Mouse (Mus musculus): ENCODE results near the gene Olfr10.
"Not testable (repeated sequence)": the region's sequence is repeated elsewhere in the genome, so short reads cannot be mapped to it uniquely, and the experiment has no call there.

Olfr10 gene

GRCm38 (mm10) chr11:49304441-49304840 lies at the start of gene Olfr10:
TSS of gene Olfr10 (plus strand) at chr11:49304741.
- no peak for DNase-seq

- peak in 1 of 2 experiments; percentile 70 for DNase-seq
Measured at GRCm38 (mm10) chr11:49259296-49259695, 45.2 kb upstream of the Olfr10 start.

- DNase-seq, result no peak
Measured at GRCm38 (mm10) chr11:49259829-49260228, 44.7 kb upstream of the Olfr10 start.

- peak; percentile 89 to 94 for DNase-seq
Measured at GRCm38 (mm10) chr11:49260598-49261312, 43.8 kb upstream of the Olfr10 start.

- peak; percentile 88 to 92 for DNase-seq
Measured at GRCm38 (mm10) chr11:49261313-49261855, 43.2 kb upstream of the Olfr10 start.

GRCm38 (mm10) chr11:49262286-49262685 lies 42.3 kb upstream of the Olfr10 start:
- no peak for DNase-seq

GRCm38 (mm10) chr11:49263149-49263548 lies 41.4 kb upstream of the Olfr10 start:
- no peak for DNase-seq

- DNase-seq, result no peak
Measured at GRCm38 (mm10) chr11:49264081-49264480, 40.5 kb upstream of the Olfr10 start.

- DNase-seq, result no peak
Measured at GRCm38 (mm10) chr11:49264622-49265021, 39.9 kb upstream of the Olfr10 start.

GRCm38 (mm10) chr11:49265101-49265500 lies 39.4 kb upstream of the Olfr10 start:
- no peak for DNase-seq

- DNase-seq, result peak in 1 of 2 experiments; percentile 81
Measured at GRCm38 (mm10) chr11:49266671-49267070, 37.9 kb upstream of the Olfr10 start.

GRCm38 (mm10) chr11:49267316-49267715 lies 37.2 kb upstream of the Olfr10 start:
- no peak for DNase-seq

GRCm38 (mm10) chr11:49267970-49268579 lies 36.5 kb upstream of the Olfr10 start:
- DNase-seq, result peak in 1 of 2 experiments; percentile 80

GRCm38 (mm10) chr11:49269761-49270160 lies 34.8 kb upstream of the Olfr10 start:
- no peak for DNase-seq

- DNase-seq, result no peak
Measured at GRCm38 (mm10) chr11:49270368-49270767, 34.2 kb upstream of the Olfr10 start.

- DNase-seq, result peak in 1 of 2 experiments; percentile 56
Measured at GRCm38 (mm10) chr11:49271334-49271733, 33.2 kb upstream of the Olfr10 start.

- no peak for DNase-seq
Measured at GRCm38 (mm10) chr11:49273834-49274519, 30.6 kb upstream of the Olfr10 start.

- no peak for DNase-seq
Measured at GRCm38 (mm10) chr11:49278222-49278621, 26.3 kb upstream of the Olfr10 start, which contains the start of gene Olfr1393. TSS of gene Olfr1393 (plus strand) at chr11:49278304.

- not testable (repeated sequence) for DNase-seq
Measured at GRCm38 (mm10) chr11:49284982-49285381, 19.6 kb upstream of the Olfr10 start, which contains the start of gene Olfr1392. TSS of gene Olfr1392 (plus strand) at chr11:49285282.

- no peak for DNase-seq
Measured at GRCm38 (mm10) chr11:49287251-49287650, 17.3 kb upstream of the Olfr10 start.

GRCm38 (mm10) chr11:49292777-49293176 lies 11.8 kb upstream of the Olfr10 start:
- DNase-seq, result no peak

GRCm38 (mm10) chr11:49308547-49308946 lies 4.0 kb downstream of the Olfr10 start:
- not testable (repeated sequence) for DNase-seq

- DNase-seq, result no peak
Measured at GRCm38 (mm10) chr11:49322442-49322841, 17.9 kb downstream of the Olfr10 start, which contains the start of gene Olfr1391. TSS of gene Olfr1391 (plus strand) at chr11:49322742.

All from kidney, adult 8-10 months (tissue).